Mouse (Mus musculus) brain, embryonic 14.5 days (tissue): Measurements from ENCODE around the gene Adcy2.

Experiments
- CTCF ChIP-seq: fragments of 200-500 bp; IDR thresholded peaks from 2 replicates; pipeline ENCODE4 v1.5.1; 2012; ENCODE audit warnings: inconsistent platforms, mild to moderate bottlenecking, moderate library complexity, borderline replicate concordance; ENCODE audit not compliant: insufficient read depth, insufficient read length; ENCODE audit errors: extremely low read depth
- POLR2A ChIP-seq: fragments of 200-500 bp; IDR thresholded peaks from 2 replicates; pipeline ENCODE4 v1.6.1; 2012; ENCODE audit warnings: mild to moderate bottlenecking, inconsistent platforms, borderline replicate concordance; ENCODE audit not compliant: poor library complexity, insufficient read depth, insufficient read length, severe bottlenecking; ENCODE audit errors: extremely low read depth

DNA sequence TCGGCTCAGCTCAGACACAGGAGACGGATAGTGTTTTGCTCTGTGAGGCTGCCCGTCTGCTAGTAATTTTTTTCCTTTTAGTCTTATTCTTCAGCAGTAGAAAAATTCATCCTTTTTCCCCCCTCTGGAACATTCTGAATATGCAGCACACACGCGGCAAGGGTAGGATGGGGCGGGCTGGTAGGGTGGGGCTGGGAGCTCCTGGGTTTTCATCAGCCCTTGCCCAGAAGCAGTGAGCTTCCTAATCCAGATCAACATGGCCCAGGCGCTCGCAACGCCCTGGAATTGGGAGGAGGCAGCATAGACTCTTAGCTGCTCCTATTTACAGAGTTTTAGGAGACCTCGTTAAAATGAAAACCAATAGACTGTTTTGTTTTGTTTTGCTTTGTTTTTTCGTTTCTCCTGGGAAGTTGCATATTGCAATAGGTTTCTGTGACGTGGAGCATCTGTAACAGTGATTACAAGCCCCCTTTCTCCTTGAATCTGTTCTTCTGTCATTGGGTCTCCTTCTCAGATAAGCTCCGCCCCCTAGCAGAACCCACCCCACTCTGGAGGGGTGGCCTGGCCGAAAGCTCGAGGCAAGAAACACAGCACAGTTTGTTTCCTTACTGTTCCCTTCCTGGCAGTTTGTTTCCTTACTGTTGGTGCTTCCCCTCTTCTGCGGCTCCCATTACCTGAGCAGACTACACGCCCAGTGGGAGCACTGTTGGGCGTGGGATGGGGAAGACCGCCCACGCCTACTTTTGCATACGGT, 391.5 kb downstream of the Adcy2 start:
- TF ChIP-seq POLR2A (no peak), CTCF (no peak)
